Mouse (Mus musculus) hindbrain, embryonic 14.5 days (tissue): ENCODE measurements around the gene Acot1. TPM values are rescaled to one million over a fixed set of nuclear protein-coding genes. Genes with fewer than 3 reads are reported as not detected.

Experiments used
- ATAC-seq: fragments of 200-750 bp; cut with Nextera tagmentation; 2 replicates; pipeline ENCODE4 v1.8.0; 2017; ENCODE audit warnings: moderate number of reproducible peaks, mild to moderate bottlenecking, moderate TSS enrichment, moderate library complexity; ENCODE audit not compliant: low FRiP score
- DNase-seq: peaks from one replicate; pipeline ENCODE4 v3.0.0-alpha.2; 2015; ENCODE audit warnings: low spot score
- H3K27ac ChIP-seq: fragments of 300-500 bp; sonication (generic); 2 replicates; pipeline ENCODE4 v1.5.1; 2014; ENCODE audit warnings: mild to moderate bottlenecking, moderate library complexity
- H3K27me3 ChIP-seq: fragments of 300-500 bp; sonication (generic); 2 replicates; pipeline ENCODE4 v1.6.1; 2014; ENCODE audit warnings: mild to moderate bottlenecking, low read length, mixed read lengths; ENCODE audit not compliant: control insufficient read depth, insufficient read depth
- H3K36me3 ChIP-seq: fragments of 300-500 bp; sonication (generic); replicated peaks from 2 replicates; pipeline ENCODE4 v1.6.1; 2014; ENCODE audit not compliant: control insufficient read depth, insufficient read depth
- H3K4me1 ChIP-seq: fragments of 300-500 bp; sonication (generic); replicated peaks from 2 replicates; pipeline ENCODE4 v1.6.1; 2014; ENCODE audit warnings: antibody characterized with exemption, low read length, mixed read lengths; ENCODE audit not compliant: control insufficient read depth, insufficient read depth
- H3K4me2 ChIP-seq: fragments of 300-500 bp; sonication (generic); replicated peaks from 2 replicates; pipeline ENCODE4 v1.6.1; 2014; ENCODE audit warnings: mild to moderate bottlenecking, moderate library complexity
- H3K4me3 ChIP-seq: fragments of 300-500 bp; sonication (generic); replicated peaks from 2 replicates; pipeline ENCODE4 v1.5.1; 2014; ENCODE audit warnings: mild to moderate bottlenecking, low read length
- H3K9ac ChIP-seq: fragments of 300-500 bp; sonication (generic); 2 replicates; pipeline ENCODE4 v1.6.1; 2014
- H3K9me3 ChIP-seq: fragments of 300-500 bp; sonication (generic); 2 replicates; pipeline ENCODE4 v1.6.1; 2016; ENCODE audit warnings: low read length; ENCODE audit not compliant: control insufficient read depth
- WGBS: fragments of 180-500 bp; shearing (Covaris S2); extraction: QIAGEN DNeasy Blood & Tissue Kit; methylation state at CpG from one replicate; pipeline ENCODE4 v1.1.7; 2014; 5-methylcytosine and 5-hydroxymethylcytosine counted together
- polyA plus RNA-seq: library from polyadenylated mRNA; unstranded; fragments of >200 nt; fragmentation: Nextera tagmentation; extraction: Ambion mirVana; gene quantifications from 2 replicates; pipeline ENCODE4 v1.2.1, GENCODE M21; 2014

Acot1 gene
- polyA plus RNA-seq, 1 experiment from 2014 or later: 100 TPM

DNA sequence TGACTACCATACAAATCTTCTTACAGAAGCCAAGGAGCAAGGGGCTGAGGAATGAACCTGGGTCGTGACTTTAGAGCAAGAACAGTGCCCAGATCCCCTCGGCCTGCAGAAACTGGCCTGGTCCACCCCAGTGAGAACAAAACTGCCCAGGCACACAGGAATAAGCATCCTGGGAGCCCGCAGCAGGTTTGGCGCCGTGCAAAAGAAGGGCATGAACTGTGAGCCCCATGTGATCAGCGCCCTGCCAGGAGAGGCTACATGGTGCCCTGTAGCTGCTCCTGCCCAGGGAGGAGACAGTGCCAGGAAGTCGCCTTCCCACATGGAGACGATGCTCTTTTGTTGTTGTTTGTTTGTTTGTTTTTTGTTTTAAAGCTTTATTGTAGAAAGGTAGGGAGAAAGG lies 55.3 kb downstream of the Acot1 start:
- no peaks in the 10 kb centered on the region for H3K4me1 ChIP-seq
- ATAC-seq (no peak), DNase-seq (no peak)
- no peak overlapping the region for H3K4me3 ChIP-seq
- peaks cover 21% of the 10 kb centered on the region for H3K27me3 ChIP-seq
- H3K36me3 ChIP-seq: no peaks in the 10 kb centered on the region
- no peak overlapping the region for H3K27ac ChIP-seq
- no peak overlapping the region for H3K4me2 ChIP-seq
- WGBS: 70% methylated on average over 8 of the region's 8 CpGs
- H3K9ac ChIP-seq: no peak overlapping the region
- no peaks in the 10 kb centered on the region for H3K9me3 ChIP-seq

DNA sequence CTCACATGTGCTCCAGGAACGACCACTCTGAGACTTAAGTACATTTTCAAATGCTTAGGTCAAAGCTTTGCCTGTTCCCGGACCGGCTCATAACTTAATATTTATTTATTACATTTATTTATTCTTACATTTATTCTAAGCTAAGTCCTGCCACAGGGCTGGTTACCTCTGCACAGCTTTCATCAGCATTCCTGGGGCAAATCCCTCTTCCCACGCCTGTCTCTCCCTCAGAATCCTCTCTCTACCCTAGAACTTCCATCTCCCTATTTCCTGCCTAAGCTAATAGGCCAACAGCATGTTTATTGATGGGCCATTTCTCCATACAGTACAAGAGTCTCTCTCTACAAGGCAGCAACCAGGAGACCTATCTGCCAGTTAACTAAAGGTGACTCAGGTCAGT lies 58.5 kb downstream of the Acot1 start:
- H3K9me3 ChIP-seq: no peaks in the 10 kb centered on the region
- peaks cover 33% of the 10 kb centered on the region for H3K27me3 ChIP-seq
- no peak overlapping the region for H3K27ac ChIP-seq
- DNase-seq: no peak
- H3K4me3 ChIP-seq: no peak overlapping the region
- H3K4me1 ChIP-seq: no peaks in the 10 kb centered on the region
- 86% methylated on average over 4 of the region's 4 CpGs for WGBS
- H3K9ac ChIP-seq: no peak overlapping the region
- no peaks in the 10 kb centered on the region for H3K36me3 ChIP-seq
- no peak overlapping the region for H3K4me2 ChIP-seq
- no peak for ATAC-seq

Other genes with a start within 250 kb of the Acot1 start
- gene Papln, start 245.9 kb upstream of the Acot1 start, polyA plus RNA-seq: 0.26 and 0.44 TPM in 2 replicates
- gene Numb, start 87.6 kb upstream of the Acot1 start, polyA plus RNA-seq: 16.0 and 17.7 TPM in 2 replicates
- 12.4 and 15.0 TPM in 2 replicates for gene Riox1, start 58.9 kb upstream of the Acot1 start, polyA plus RNA-seq
- gene Heatr4, start 24.6 kb upstream of the Acot1 start, polyA plus RNA-seq: not detected in 2 replicates
- 9.8 and 13.8 TPM in 2 replicates for gene Acot2, start 21.6 kb upstream of the Acot1 start, polyA plus RNA-seq
- 0.54 and 0.61 TPM in 2 replicates for gene Acot4, start 28.9 kb downstream of the Acot1 start, polyA plus RNA-seq
- gene Gm49366, start 29.4 kb downstream of the Acot1 start, polyA plus RNA-seq: not detected in 2 replicates
- gene Acot3, start 42.7 kb downstream of the Acot1 start, polyA plus RNA-seq: 0.78 and 1.9 TPM in 2 replicates
- 0.30 and 0.48 TPM in 2 replicates for gene Acot5, start 59.8 kb downstream of the Acot1 start, polyA plus RNA-seq
- 1.5 TPM in 2 replicates for gene Acot6, start 91.2 kb downstream of the Acot1 start, polyA plus RNA-seq
- gene Dnal1, start 104.9 kb downstream of the Acot1 start, polyA plus RNA-seq: 6.3 and 7.3 TPM in 2 replicates
- gene Pnma1, start 139.0 kb downstream of the Acot1 start, polyA plus RNA-seq: 3.2 and 4.1 TPM in 2 replicates
- 4.4 and 4.8 TPM in 2 replicates for gene Elmsan1, start 209.4 kb downstream of the Acot1 start, polyA plus RNA-seq